Mouse (Mus musculus) frontal cortex, adult (tissue): ENCODE measurements at regions not wholly inside any gene's neighbourhood (a gene's known extent, or its start where the extent isn't known, plus 50 kb on each side); places are given as distances from the start of the nearest gene placed in this dataset.

Experiments used
- ATAC-seq: cut with Nextera tagmentation; 2 replicates; pipeline ENCODE4 v1.9.2; 2017; ENCODE audit warnings: mild to moderate bottlenecking, moderate library complexity, mixed read lengths; ENCODE audit not compliant: low TSS enrichment

GRCm38 (mm10) chr11:28782486-28782885, 70.5 kb upstream of the Efemp1 start:
- no peak for ATAC-seq

- no peak for ATAC-seq
Measured at GRCm38 (mm10) chr11:28770831-28771230, 82.2 kb upstream of the Efemp1 start.

- ATAC-seq: no peak
Measured at GRCm38 (mm10) chr11:28760751-28761150, 92.3 kb upstream of the Efemp1 start.

- ATAC-seq: peak; percentile 73
Measured at GRCm38 (mm10) chr11:28734941-28735597, 117.9 kb upstream of the Efemp1 start.

GRCm38 (mm10) chr11:28734581-28734931, 118.4 kb upstream of the Efemp1 start:
- ATAC-seq: no peak

GRCm38 (mm10) chr11:28733877-28734580, 119.0 kb upstream of the Efemp1 start:
- no peak for ATAC-seq

GRCm38 (mm10) chr11:28730140-28730539, 122.9 kb upstream of the Efemp1 start:
- ATAC-seq: no peak

- no peak for ATAC-seq
Measured at GRCm38 (mm10) chr11:28709511-28709910, 125.4 kb upstream of the Ccdc85a start.

- ATAC-seq: no peak
Measured at GRCm38 (mm10) chr11:28708431-28708830, 124.3 kb upstream of the Ccdc85a start.

GRCm38 (mm10) chr11:28702384-28702783, 118.3 kb upstream of the Ccdc85a start:
- ATAC-seq: no peak

GRCm38 (mm10) chr11:28701379-28701778, 117.3 kb upstream of the Ccdc85a start:
- ATAC-seq: peak; percentile 90

- ATAC-seq: no peak
Measured at GRCm38 (mm10) chr11:28699766-28700165, 115.6 kb upstream of the Ccdc85a start.

- ATAC-seq: peak; percentile 86
Measured at GRCm38 (mm10) chr11:28697644-28698480, 113.7 kb upstream of the Ccdc85a start.

GRCm38 (mm10) chr11:28695031-28695430, 110.9 kb upstream of the Ccdc85a start:
- ATAC-seq: no peak

GRCm38 (mm10) chr11:28693303-28693702, 109.2 kb upstream of the Ccdc85a start:
- ATAC-seq: no peak

GRCm38 (mm10) chr11:28692263-28693194, 108.4 kb upstream of the Ccdc85a start:
- ATAC-seq: peak; percentile 56

GRCm38 (mm10) chr11:28688436-28688835, 104.3 kb upstream of the Ccdc85a start:
- ATAC-seq: peak; percentile 64

- ATAC-seq: no peak
Measured at GRCm38 (mm10) chr11:28685407-28685806, 101.3 kb upstream of the Ccdc85a start.

GRCm38 (mm10) chr11:28681311-28681710, 97.2 kb upstream of the Ccdc85a start:
- ATAC-seq: no peak

GRCm38 (mm10) chr11:28670765-28671164, 86.6 kb upstream of the Ccdc85a start:
- peak; percentile 99 for ATAC-seq

GRCm38 (mm10) chr11:28669359-28669758, 85.2 kb upstream of the Ccdc85a start:
- no peak for ATAC-seq
